Mouse (Mus musculus) kidney, embryonic 15.5 days (tissue): ENCODE results near the gene Gm20815. TPM values are rescaled to one million over a fixed set of nuclear protein-coding genes. Genes with fewer than 3 reads are reported as not detected.
"Not testable (repeated sequence)": the region's sequence is repeated elsewhere in the genome, so short reads cannot be mapped to it uniquely, and the experiment has no call there.

ENCODE experiments used
- ATAC-seq: fragments of 200-750 bp; cut with Nextera tagmentation; replicated peaks from 2 replicates; pipeline ENCODE4 v1.8.0; 2017; ENCODE audit warnings: moderate TSS enrichment; ENCODE audit not compliant: low FRiP score
- H3K27ac ChIP-seq: fragments of 300-500 bp; sonication (generic); 2 replicates; pipeline ENCODE4 v1.5.1; 2015; ENCODE audit warnings: mild to moderate bottlenecking, inconsistent platforms
- H3K27me3 ChIP-seq: fragments of 300-500 bp; sonication (generic); 2 replicates; pipeline ENCODE4 v1.6.1; 2015; ENCODE audit warnings: inconsistent platforms
- H3K36me3 ChIP-seq: fragments of 300-500 bp; sonication (generic); 2 replicates; pipeline ENCODE4 v1.6.1; 2015; ENCODE audit warnings: inconsistent platforms
- H3K4me1 ChIP-seq: fragments of 300-500 bp; sonication (generic); 2 replicates; pipeline ENCODE4 v1.6.1; 2015; ENCODE audit warnings: inconsistent platforms
- H3K4me2 ChIP-seq: fragments of 300-500 bp; sonication (generic); 2 replicates; pipeline ENCODE4 v1.6.1; 2015; ENCODE audit warnings: moderate library complexity, mild to moderate bottlenecking, inconsistent platforms
- H3K4me3 ChIP-seq: fragments of 300-500 bp; sonication (generic); replicated peaks from 2 replicates; pipeline ENCODE4 v1.5.1; 2015; ENCODE audit warnings: mild to moderate bottlenecking, inconsistent platforms
- H3K9ac ChIP-seq: fragments of 300-500 bp; sonication (generic); 2 replicates; pipeline ENCODE4 v1.6.1; 2015; ENCODE audit warnings: mild to moderate bottlenecking, inconsistent platforms
- H3K9me3 ChIP-seq: fragments of 300-500 bp; sonication (generic); replicated peaks from 2 replicates; pipeline ENCODE4 v1.6.1; 2016; ENCODE audit warnings: inconsistent platforms
- WGBS: fragments of 180-500 bp; shearing (Covaris S2); methylation state at CpG from one replicate; pipeline ENCODE4 v1.1.7; 2015; ENCODE audit warnings: mixed read lengths; 5-methylcytosine and 5-hydroxymethylcytosine counted together
- polyA plus RNA-seq: library from polyadenylated mRNA; unstranded; fragments of >200 nt; fragmentation: Nextera tagmentation; extraction: Ambion mirVana; gene quantifications from 2 replicates; pipeline ENCODE4 v1.2.1, GENCODE M21; 2015

Gene Gm20815
- not detected in 2 replicates for polyA plus RNA-seq

GRCm38 (mm10) chrY:8835069-8835468, at the start of gene Gm20815:
TSS of gene Gm20815 (minus strand) at chrY:8835169.
- H3K9me3 ChIP-seq, H3K4me2 ChIP-seq, H3K4me3 ChIP-seq, H3K27ac ChIP-seq, H3K4me1 ChIP-seq, H3K27me3 ChIP-seq, ATAC-seq, H3K9ac ChIP-seq, H3K36me3 ChIP-seq: not testable (repeated sequence)
- WGBS, result 27% methylated on average over 2 of the region's 4 CpGs
